Comparison of ENCODE assay signal across 16 mouse cellular contexts in the genomic region with DNA sequence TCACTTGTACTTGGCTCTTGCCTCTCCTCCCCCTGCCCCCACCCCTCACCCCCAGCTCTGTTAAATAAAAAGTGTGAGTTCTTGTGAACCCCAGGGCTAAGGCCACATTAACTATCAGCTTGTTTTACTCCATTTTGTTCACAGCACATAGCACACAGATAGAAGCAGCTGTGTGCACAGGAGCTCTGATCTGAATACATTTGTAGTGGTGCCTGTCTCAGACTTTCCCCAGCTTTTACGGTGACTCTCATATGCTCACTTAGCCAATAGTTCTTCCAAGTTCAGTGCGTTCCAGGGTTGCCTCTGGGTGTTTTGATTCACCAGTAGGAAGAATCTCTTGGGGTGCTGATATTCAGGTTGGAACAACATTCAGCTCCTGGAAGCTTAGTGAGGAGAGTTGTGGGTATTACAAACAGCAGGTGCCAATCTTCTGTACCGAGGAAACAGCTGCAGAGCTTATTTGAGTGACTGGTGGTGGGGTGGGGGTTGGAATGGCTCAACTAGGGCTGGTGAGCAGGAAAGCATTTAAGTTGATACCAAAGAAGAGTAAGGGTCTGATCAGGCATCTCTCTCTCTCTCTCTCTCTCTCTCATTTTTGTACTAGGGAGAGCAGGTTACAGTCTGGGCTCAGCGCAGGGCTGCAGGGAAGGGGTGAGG. TPM values are rescaled to one million over a fixed set of nuclear protein-coding genes. Genes with fewer than 3 reads are reported as not detected.
DNase-seq lines count a peak whose midpoint lies in the region; ATAC-seq and TF ChIP-seq lines count a peak whose summit lies in the region.
"Had no signal": no experiment of that assay in that cellular context is flagged by ENCODE, and none has a peak within 500 bp of the region (broad histone marks: within the 10 kb centered on the region; RNA-seq: fewer than 3 reads in every experiment).

No protein-coding gene starts in this region.

- no peak overlapping the region for H3K4me2 ChIP-seq in forebrain, postnatal 0 days (ENCODE audit: low read depth)
- no peak overlapping the region for H3K4me2 ChIP-seq in limb, embryonic 13.5 days (replicated peaks)
- H3K4me2 ChIP-seq in liver, embryonic 12.5 days = no peak overlapping the region

- H3K9ac ChIP-seq in forebrain, postnatal 0 days = no peak overlapping the region
- no peak overlapping the region for H3K9ac ChIP-seq in limb, embryonic 13.5 days
- no peak overlapping the region for H3K9ac ChIP-seq in liver, embryonic 12.5 days
- H3K9ac ChIP-seq: liver, embryonic 14.5 days had no signal

- peak; percentile 64 for ATAC-seq in forebrain, postnatal 0 days
- peak; percentile 59; the same call in 1 of the 2 replicates for ATAC-seq in limb, embryonic 13.5 days (ENCODE audit: low FRiP score, low read depth)
- no peak for ATAC-seq in liver, embryonic 12.5 days
- ATAC-seq: CD4-positive, CD25-positive, alpha-beta regulatory T cell, adult 4 months; inflammation-experienced regulatory T-cells, adult 6 months had no signal

- peaks cover 12% of the 10 kb centered on the region for H3K4me1 ChIP-seq in embryonic facial prominence, embryonic 10.5 days
- peaks cover 8% of the 10 kb centered on the region; the same call in 1 of the 2 replicates for H3K4me1 ChIP-seq in forebrain, postnatal 0 days (ENCODE audit: insufficient read depth)
- H3K4me1 ChIP-seq in limb, embryonic 13.5 days = peaks cover 17% of the 10 kb centered on the region
- H3K4me1 ChIP-seq in cerebellum, adult 2 months (ENCODE audit: control insufficient read depth, insufficient read depth, low read length) = no peaks in the 10 kb centered on the region
- H3K4me1 ChIP-seq in liver, embryonic 12.5 days = no peaks in the 10 kb centered on the region

- no peak for TF ChIP-seq POLR2A in cerebellum, adult 2 months (IDR thresholded peaks at IDR 0.05; ENCODE audit: borderline replicate concordance, insufficient read depth, low read length)

- 0 out of 2 replicates have a peak overlapping the region, but pooled peaks have one; percentile 6 for H3K27ac ChIP-seq in embryonic facial prominence, embryonic 10.5 days (replicated peaks)
- H3K27ac ChIP-seq in forebrain, postnatal 0 days (ENCODE audit: low read depth, low read length) = peak overlapping the region; percentile 80
- peak overlapping the region; percentile 22; the same call in 1 of the 2 replicates for H3K27ac ChIP-seq in limb, embryonic 13.5 days
- no peak overlapping the region for H3K27ac ChIP-seq in cerebellum, adult 2 months (ENCODE audit: insufficient read depth, low read length)
- H3K27ac ChIP-seq in liver, embryonic 12.5 days = no peak overlapping the region
- H3K27ac ChIP-seq: liver, embryonic 14.5 days had no signal

- no peaks in the 10 kb centered on the region for H3K27me3 ChIP-seq in embryonic facial prominence, embryonic 10.5 days (replicated peaks; ENCODE audit: low read depth, poor library complexity, severe bottlenecking)
- no peaks in the 10 kb centered on the region for H3K27me3 ChIP-seq in forebrain, postnatal 0 days (ENCODE audit: insufficient read depth, low read length)
- no peaks in the 10 kb centered on the region for H3K27me3 ChIP-seq in limb, embryonic 13.5 days
- no peaks in the 10 kb centered on the region for H3K27me3 ChIP-seq in cerebellum, adult 2 months (ENCODE audit: control insufficient read depth, insufficient read depth, low read length)
- H3K27me3 ChIP-seq in liver, embryonic 12.5 days (replicated peaks) = no peaks in the 10 kb centered on the region

- DNase-seq in Muller cell, postnatal 12 days (ENCODE audit: inconsistent ontology term) = peak; percentile 2
- no peak for DNase-seq in embryonic facial prominence, embryonic 10.5 days (ENCODE audit: low spot score)
- DNase-seq in forebrain, postnatal 0 days = peak; percentile 31
- DNase-seq in kidney, adult 11 months = no peak
- no peak for DNase-seq in cerebellum, adult 2 months
- no peak for DNase-seq in frontal cortex, postnatal 25 days (ENCODE audit: low spot score in 2 of 2)
- DNase-seq: cerebellum, adult 8-10 months; kidney, postnatal 4 days; lung, postnatal 36 days had no signal

- TF ChIP-seq CTCF in forebrain, postnatal 0 days (IDR thresholded peaks at IDR 0.05; ENCODE audit: low read depth) = no peak
- TF ChIP-seq CTCF in cerebellum, adult 2 months (IDR thresholded peaks at IDR 0.05; ENCODE audit: borderline replicate concordance, insufficient read depth, low read depth, low read length) = no peak

- no peaks in the 10 kb centered on the region for H3K9me3 ChIP-seq in embryonic facial prominence, embryonic 10.5 days
- no peaks in the 10 kb centered on the region for H3K9me3 ChIP-seq in forebrain, postnatal 0 days (ENCODE audit: low read length)
- no peaks in the 10 kb centered on the region for H3K9me3 ChIP-seq in limb, embryonic 13.5 days
- H3K9me3 ChIP-seq in liver, embryonic 12.5 days (replicated peaks) = no peaks in the 10 kb centered on the region

- WGBS in embryonic facial prominence, embryonic 10.5 days = 61% methylated on average over 4 of the region's 4 CpGs
- WGBS in forebrain, postnatal 0 days = 25% methylated on average over 4 of the region's 4 CpGs
- 61% methylated on average over 4 of the region's 4 CpGs for WGBS in limb, embryonic 13.5 days
- 52% methylated on average over 4 of the region's 4 CpGs for WGBS in cerebellum, adult 2 months
- WGBS in liver, embryonic 12.5 days (ENCODE audit: insufficient replicate concordance) = 68% methylated on average over 4 of the region's 4 CpGs

- H3K36me3 ChIP-seq in embryonic facial prominence, embryonic 10.5 days (replicated peaks) = no peaks in the 10 kb centered on the region
- H3K36me3 ChIP-seq in forebrain, postnatal 0 days (ENCODE audit: insufficient read depth) = no peaks in the 10 kb centered on the region
- H3K36me3 ChIP-seq in limb, embryonic 13.5 days = no peaks in the 10 kb centered on the region
- no peaks in the 10 kb centered on the region for H3K36me3 ChIP-seq in liver, embryonic 12.5 days

- H3K4me3 ChIP-seq in embryonic facial prominence, embryonic 10.5 days = no peak overlapping the region
- H3K4me3 ChIP-seq in forebrain, postnatal 0 days (ENCODE audit: low read depth, low read length) = no peak overlapping the region
- no peak overlapping the region for H3K4me3 ChIP-seq in limb, embryonic 13.5 days
- H3K4me3 ChIP-seq in cerebellum, adult 2 months (replicated peaks; ENCODE audit: insufficient read depth, low read depth, low read length) = no peak overlapping the region
- H3K4me3 ChIP-seq in liver, embryonic 12.5 days = no peak overlapping the region

RNA-seq across cellular contexts. Expression of a gene that starts 51.7 kb away (rescaled TPM):
- polyA plus RNA-seq in embryonic facial prominence, embryonic 10.5 days (2016; fragmentation: Nextera tagmentation; extraction: Ambion mirVana) = 0.27 and 0.33 TPM in 2 replicates
- total RNA-seq in forebrain, postnatal 0 days (2014; rRNA removed) = 0.15 and 0.62 TPM in 2 replicates
- polyA plus RNA-seq in forebrain, postnatal 0 days (2015; fragmentation: Nextera tagmentation; extraction: Ambion mirVana) = 0.25 and 0.44 TPM in 2 replicates
- polyA plus RNA-seq in limb, embryonic 13.5 days (2015; fragmentation: Nextera tagmentation; extraction: Ambion mirVana) = 0.27 TPM in 1 of 2 replicates, not detected in the other
- 0.13 TPM in 2 replicates for polyA plus RNA-seq in cerebellum, adult 2 months (2012; rRNA removed)
- polyA plus RNA-seq in liver, embryonic 12.5 days (2016; fragmentation: Nextera tagmentation; extraction: Ambion mirVana) = 0.07 TPM in 1 of 2 replicates, not detected in the other
- polyA plus RNA-seq: CD4-positive, CD25-positive, alpha-beta regulatory T cell, adult 4 months; heart, embryonic 14.5 days; liver, embryonic 14.5 days; stomach, embryonic 16.5 days had no signal

Comparison
In these comparisons a context has a peak if more than half of its experiments do, and no peak if none do; other contexts are left out.
1. DNase-seq: peak in Muller cell, postnatal 12 days (single experiment) and forebrain, postnatal 0 days (single experiment); none in embryonic facial prominence, embryonic 10.5 days (single experiment), kidney, adult 11 months (single experiment), cerebellum, adult 2 months (0 of 2) and frontal cortex, postnatal 25 days (0 of 2).
2. H3K27ac ChIP-seq: peak in embryonic facial prominence, embryonic 10.5 days (single experiment), forebrain, postnatal 0 days (single experiment) and limb, embryonic 13.5 days (single experiment); none in cerebellum, adult 2 months (single experiment) and liver, embryonic 12.5 days (single experiment).